Mouse (Mus musculus): ENCODE measurements around the gene Pskh1. TPM values are rescaled to one million over a fixed set of nuclear protein-coding genes. Genes with fewer than 3 reads are reported as not detected.

Gene Pskh1
- total RNA-seq, 2 experiments from 2014 or later: 44.3 to 48.7 TPM

GRCm38 (mm10) chr8:105890870-105891269, 9.4 kb upstream of the Pskh1 start:
- DNase-seq (ENCODE audit: low spot score in 2 of 2): no peak

GRCm38 (mm10) chr8:105892432-105892831, 7.8 kb upstream of the Pskh1 start:
- DNase-seq (ENCODE audit: low spot score in 2 of 2): no peak

GRCm38 (mm10) chr8:105893339-105893738, 6.9 kb upstream of the Pskh1 start, which contains the start of gene Nrn1l:
TSS of gene Nrn1l (plus strand) at chr8:105893567.
- DNase-seq (ENCODE audit: low spot score in 2 of 2): peak; percentile 22 to 53

GRCm38 (mm10) chr8:105897801-105898480, 2.3 kb upstream of the Pskh1 start:
- no peak for DNase-seq (ENCODE audit: low spot score in 2 of 2)

GRCm38 (mm10) chr8:105900941-105901616, 838 bp downstream of the Pskh1 start:
- no peak for DNase-seq (ENCODE audit: low spot score in 2 of 2)

- no peak for DNase-seq (ENCODE audit: low spot score in 2 of 2)
Observed at GRCm38 (mm10) chr8:105919390-105919789, 19.1 kb downstream of the Pskh1 start.

- DNase-seq (ENCODE audit: low spot score in 2 of 2): no peak
Observed at GRCm38 (mm10) chr8:105925123-105925522, 24.9 kb downstream of the Pskh1 start.

GRCm38 (mm10) chr8:105930602-105931001, 30.4 kb downstream of the Pskh1 start:
- DNase-seq (ENCODE audit: low spot score in 2 of 2): peak; percentile 76 to 86

GRCm38 (mm10) chr8:105931271-105931670, 31.0 kb downstream of the Pskh1 start:
- no peak for DNase-seq (ENCODE audit: low spot score in 2 of 2)

GRCm38 (mm10) chr8:105932525-105932924, 32.3 kb downstream of the Pskh1 start:
- no peak for DNase-seq (ENCODE audit: low spot score in 2 of 2)

- no peak for DNase-seq (ENCODE audit: low spot score in 2 of 2)
Observed at GRCm38 (mm10) chr8:105933762-105934161, 33.5 kb downstream of the Pskh1 start, which contains the start of gene Ctrl. TSS of gene Ctrl (minus strand) at chr8:105933862.

GRCm38 (mm10) chr8:105935105-105935504, 34.9 kb downstream of the Pskh1 start:
- no peak for DNase-seq (ENCODE audit: low spot score in 2 of 2)

GRCm38 (mm10) chr8:105935863-105936603, 35.8 kb downstream of the Pskh1 start:
- DNase-seq (ENCODE audit: low spot score in 2 of 2): no peak

GRCm38 (mm10) chr8:105936866-105937475, 36.7 kb downstream of the Pskh1 start:
- DNase-seq (ENCODE audit: low spot score in 2 of 2): peak; percentile 64 to 74

GRCm38 (mm10) chr8:105937496-105938305, 37.5 kb downstream of the Pskh1 start:
- DNase-seq (ENCODE audit: low spot score in 2 of 2): no peak

- no peak for DNase-seq (ENCODE audit: low spot score in 2 of 2)
Observed at GRCm38 (mm10) chr8:105938306-105938669, 38.0 kb downstream of the Pskh1 start, which contains the start of gene Psmb10. TSS of gene Psmb10 (minus strand) at chr8:105938444.

- DNase-seq (ENCODE audit: low spot score in 2 of 2): no peak
Observed at GRCm38 (mm10) chr8:105942026-105942425, 41.8 kb downstream of the Pskh1 start.

- no peak for DNase-seq (ENCODE audit: low spot score in 2 of 2)
Observed at GRCm38 (mm10) chr8:105942542-105942941, 42.3 kb downstream of the Pskh1 start.

GRCm38 (mm10) chr8:105943321-105943739, 43.1 kb downstream of the Pskh1 start, which contains the start of gene Lcat:
TSS of gene Lcat (minus strand) at chr8:105943382.
- no peak for DNase-seq (ENCODE audit: low spot score in 2 of 2)

- DNase-seq (ENCODE audit: low spot score in 2 of 2): no peak
Observed at GRCm38 (mm10) chr8:105949350-105949749, 49.1 kb downstream of the Pskh1 start.

All from adrenal gland, postnatal 4 days (tissue).